Mouse (Mus musculus) midbrain, embryonic 16.5 days (tissue): ENCODE results near the gene Arl15. TPM values are rescaled to one million over a fixed set of nuclear protein-coding genes. Genes with fewer than 3 reads are reported as not detected.

Experiments used
- ATAC-seq: fragments of 200-750 bp; cut with Nextera tagmentation; 2 replicates; pipeline ENCODE4 v1.8.0; 2017; ENCODE audit warnings: moderate TSS enrichment
- H3K27ac ChIP-seq: fragments of 300-500 bp; sonication (generic); 2 replicates; pipeline ENCODE4 v1.5.1; 2014; ENCODE audit warnings: mild to moderate bottlenecking, low read length, mixed read lengths
- H3K27me3 ChIP-seq: fragments of 300-500 bp; sonication (generic); 2 replicates; pipeline ENCODE4 v1.6.1; 2014; ENCODE audit warnings: low read depth, low read length, mixed read lengths; ENCODE audit not compliant: control insufficient read depth, insufficient read depth
- H3K36me3 ChIP-seq: fragments of 300-500 bp; sonication (generic); 2 replicates; pipeline ENCODE4 v1.6.1; 2014; ENCODE audit warnings: mild to moderate bottlenecking, low read length, moderate library complexity, mixed read lengths; ENCODE audit not compliant: control insufficient read depth, insufficient read depth
- H3K4me1 ChIP-seq: fragments of 300-500 bp; sonication (generic); 2 replicates; pipeline ENCODE4 v1.6.1; 2014; ENCODE audit warnings: mild to moderate bottlenecking, low read length, mixed read lengths; ENCODE audit not compliant: control insufficient read depth, insufficient read depth
- H3K4me2 ChIP-seq: fragments of 300-500 bp; sonication (generic); 2 replicates; pipeline ENCODE4 v1.6.1; 2014; ENCODE audit warnings: mild to moderate bottlenecking, low read length, mixed read lengths
- H3K4me3 ChIP-seq: fragments of 300-500 bp; sonication (generic); 2 replicates; pipeline ENCODE4 v1.5.1; 2014; ENCODE audit warnings: low read depth, mild to moderate bottlenecking, low read length, moderate library complexity, mixed read lengths
- H3K9ac ChIP-seq: fragments of 300-500 bp; sonication (generic); 2 replicates; pipeline ENCODE4 v1.6.1; 2014; ENCODE audit warnings: low read depth, low read length, mixed read lengths
- H3K9me3 ChIP-seq: fragments of 300-500 bp; sonication (generic); replicated peaks from 2 replicates; pipeline ENCODE4 v1.6.1; 2014; ENCODE audit warnings: mild to moderate bottlenecking, low read length, mixed read lengths; ENCODE audit not compliant: control insufficient read depth, poor library complexity, severe bottlenecking
- WGBS: fragments of 180-500 bp; shearing (Covaris S2); extraction: QIAGEN DNeasy Blood & Tissue Kit; methylation state at CpG from one replicate; pipeline ENCODE4 v1.1.7; 2014; 5-methylcytosine and 5-hydroxymethylcytosine counted together
- polyA plus RNA-seq: library from polyadenylated mRNA; unstranded; fragments of >200 nt; fragmentation: Nextera tagmentation; extraction: Ambion mirVana; gene quantifications from 2 replicates; pipeline ENCODE4 v1.2.1, GENCODE M21; 2015

Arl15 gene
- polyA plus RNA-seq, 1 experiment from 2014 or later, result 17.4 TPM

GRCm38 (mm10) chr13:114130566-114131319 is 336.4 kb downstream of the Arl15 start:
- Histone ChIP-seq H3K27me3 (no peaks in the 10 kb centered on the region), H3K27ac (no peak overlapping the region)
- ATAC-seq, result no peak

GRCm38 (mm10) chr13:114138921-114139320 is 344.6 kb downstream of the Arl15 start:
- H3K27ac ChIP-seq, result no peak overlapping the region
- no peaks in the 10 kb centered on the region for H3K4me1 ChIP-seq
- H3K9ac ChIP-seq, result no peak overlapping the region
- WGBS, result 63% methylated on average over 8 of the region's 8 CpGs
- no peaks in the 10 kb centered on the region for H3K36me3 ChIP-seq
- H3K4me3 ChIP-seq, result no peak overlapping the region
- no peak for ATAC-seq
- H3K27me3 ChIP-seq, result no peaks in the 10 kb centered on the region
- no peak overlapping the region for H3K4me2 ChIP-seq
- no peaks in the 10 kb centered on the region for H3K9me3 ChIP-seq

More at GRCm38 (mm10) chr13:114130566-114131319, 336.4 kb downstream of the Arl15 start:
- no peak overlapping the region for H3K4me2 ChIP-seq
- H3K4me3 ChIP-seq, result no peak overlapping the region
- no peaks in the 10 kb centered on the region for H3K4me1 ChIP-seq
- H3K36me3 ChIP-seq, result no peaks in the 10 kb centered on the region
- no peaks in the 10 kb centered on the region for H3K9me3 ChIP-seq
- WGBS, result 86% methylated on average over 11 of the region's 11 CpGs
- no peak overlapping the region for H3K9ac ChIP-seq

GRCm38 (mm10) chr13:114139570-114139969 is 345.3 kb downstream of the Arl15 start:
- no peak for ATAC-seq
- H3K4me1 ChIP-seq, result 0 out of 2 replicates have a peak, but pooled peaks cover 2% of the 10 kb centered on the region
- H3K4me3 ChIP-seq, result no peak overlapping the region
- H3K9ac ChIP-seq, result no peak overlapping the region
- H3K36me3 ChIP-seq, result no peaks in the 10 kb centered on the region
- WGBS, result 74% methylated on average over 9 of the region's 9 CpGs
- no peak overlapping the region for H3K4me2 ChIP-seq
- no peak overlapping the region for H3K27ac ChIP-seq
- H3K27me3 ChIP-seq, result no peaks in the 10 kb centered on the region
- no peaks in the 10 kb centered on the region for H3K9me3 ChIP-seq

GRCm38 (mm10) chr13:114142826-114143225 is 348.5 kb downstream of the Arl15 start:
- H3K9ac ChIP-seq, result no peak overlapping the region
- no peak overlapping the region for H3K27ac ChIP-seq
- no peaks in the 10 kb centered on the region for H3K27me3 ChIP-seq
- no peak overlapping the region for H3K4me2 ChIP-seq
- WGBS, result 83% methylated on average over 8 of the region's 8 CpGs
- no peaks in the 10 kb centered on the region for H3K36me3 ChIP-seq
- H3K9me3 ChIP-seq, result no peaks in the 10 kb centered on the region
- ATAC-seq, result no peak
- H3K4me1 ChIP-seq, result 0 out of 2 replicates have a peak, but pooled peaks cover 2% of the 10 kb centered on the region
- no peak overlapping the region for H3K4me3 ChIP-seq

GRCm38 (mm10) chr13:114143247-114143646 is 348.9 kb downstream of the Arl15 start:
- no peak for ATAC-seq
- no peak overlapping the region for H3K27ac ChIP-seq
- no peak overlapping the region for H3K4me3 ChIP-seq
- H3K27me3 ChIP-seq, result no peaks in the 10 kb centered on the region
- H3K4me2 ChIP-seq, result no peak overlapping the region
- H3K36me3 ChIP-seq, result no peaks in the 10 kb centered on the region
- no peaks in the 10 kb centered on the region for H3K9me3 ChIP-seq
- WGBS, result 79% methylated on average over 1 of the region's 1 CpGs
- H3K4me1 ChIP-seq, result 0 out of 2 replicates have a peak, but pooled peaks cover 2% of the 10 kb centered on the region
- H3K9ac ChIP-seq, result no peak overlapping the region

- ATAC-seq, result no peak
- H3K27ac ChIP-seq, result no peak overlapping the region
- no peaks in the 10 kb centered on the region for H3K9me3 ChIP-seq
- no peak overlapping the region for H3K9ac ChIP-seq
- 58% methylated on average over 15 of the region's 15 CpGs for WGBS
- no peak overlapping the region for H3K4me2 ChIP-seq
- H3K4me3 ChIP-seq, result no peak overlapping the region
- H3K36me3 ChIP-seq, result no peaks in the 10 kb centered on the region
- 0 out of 2 replicates have a peak, but pooled peaks cover 2% of the 10 kb centered on the region for H3K4me1 ChIP-seq
- no peaks in the 10 kb centered on the region for H3K27me3 ChIP-seq
Observed at GRCm38 (mm10) chr13:114144052-114145046, 350.0 kb downstream of the Arl15 start.

GRCm38 (mm10) chr13:114145249-114145648 is 350.9 kb downstream of the Arl15 start:
- no peaks in the 10 kb centered on the region for H3K27me3 ChIP-seq
- H3K36me3 ChIP-seq, result no peaks in the 10 kb centered on the region
- no peak overlapping the region for H3K27ac ChIP-seq
- H3K4me3 ChIP-seq, result no peak overlapping the region
- WGBS, result 92% methylated on average over 8 of the region's 8 CpGs
- no peak overlapping the region for H3K4me2 ChIP-seq
- ATAC-seq, result no peak
- H3K9me3 ChIP-seq, result no peaks in the 10 kb centered on the region
- H3K9ac ChIP-seq, result no peak overlapping the region
- H3K4me1 ChIP-seq, result 0 out of 2 replicates have a peak, but pooled peaks cover 2% of the 10 kb centered on the region

GRCm38 (mm10) chr13:114150856-114151697 is 356.8 kb downstream of the Arl15 start:
- H3K27ac ChIP-seq, result no peak overlapping the region
- H3K4me1 ChIP-seq, result no peaks in the 10 kb centered on the region
- 96% methylated on average over 16 of the region's 16 CpGs for WGBS
- H3K36me3 ChIP-seq, result no peaks in the 10 kb centered on the region
- no peak overlapping the region for H3K4me3 ChIP-seq
- H3K9me3 ChIP-seq, result no peaks in the 10 kb centered on the region
- ATAC-seq, result no peak
- no peaks in the 10 kb centered on the region for H3K27me3 ChIP-seq
- H3K4me2 ChIP-seq, result no peak overlapping the region
- H3K9ac ChIP-seq, result no peak overlapping the region
